Mouse (Mus musculus) MEL (cell line): ENCODE measurements at regions not wholly inside any gene's neighbourhood (a gene's known extent, or its start where the extent isn't known, plus 50 kb on each side); places are given as distances from the start of the nearest gene placed in this dataset.

Experiments
- DNase-seq: peaks from one replicate; pipeline ENCODE4 v3.0.0; 2011; ENCODE audit warnings: low read depth, low spot score
- H3K27ac ChIP-seq: 2 replicates; pipeline ENCODE4 v1.5.1; 2012; ENCODE audit warnings: low read depth, mild to moderate bottlenecking, control low read depth, low read length, moderate library complexity; ENCODE audit not compliant: control insufficient read depth
- H3K27me3 ChIP-seq, 2 experiments: fragments of 150-350 bp in 1 of 2; sonication (generic) in 1 of 2; 2 replicates each; pipeline ENCODE4 v1.6.1; 2012; ENCODE audit warnings: low read length in 2 of 2, mild to moderate bottlenecking in 2 of 2, improper control_type of control experiment in 1 of 2, moderate library complexity in 1 of 2; ENCODE audit not compliant: insufficient read depth in 2 of 2, control insufficient read depth in 1 of 2
- H3K36me3 ChIP-seq, 2 experiments: 2 replicates each; pipeline ENCODE4 v1.6.1; 2012 to 2014; ENCODE audit warnings: low read length in 2 of 2, improper control_type of control experiment in 1 of 2, inconsistent platforms in 1 of 2, mild to moderate bottlenecking in 1 of 2; ENCODE audit not compliant: insufficient read depth in 2 of 2, control insufficient read depth in 1 of 2
- H3K4me1 ChIP-seq, 2 experiments: fragments of 150-350 bp in 1 of 2; sonication (generic) in 1 of 2; 2 replicates each; pipeline ENCODE4 v1.6.1; 2012; ENCODE audit warnings: low read length in 2 of 2, improper control_type of control experiment in 1 of 2, mild to moderate bottlenecking in 1 of 2; ENCODE audit not compliant: insufficient read depth in 2 of 2, control insufficient read depth in 1 of 2
- H3K4me3 ChIP-seq, 2 experiments: fragments of 150-350 bp in 1 of 2; sonication (generic) in 1 of 2; 2 replicates each; pipeline ENCODE4 v1.5.1; 2012; ENCODE audit warnings: low read depth in 2 of 2, low read length in 2 of 2, mild to moderate bottlenecking in 2 of 2, moderate library complexity in 2 of 2, control low read depth in 1 of 2, improper control_type of control experiment in 1 of 2; ENCODE audit not compliant: control insufficient read depth in 1 of 2, insufficient read depth in 1 of 2
- H3K79me2 ChIP-seq: 2 replicates; pipeline ENCODE4 v1.6.1; 2012; ENCODE audit warnings: mild to moderate bottlenecking, low read length, moderate library complexity; ENCODE audit not compliant: control insufficient read depth, poor library complexity, insufficient read depth
- H3K9ac ChIP-seq: 2 replicates; pipeline ENCODE4 v1.6.1; 2012; ENCODE audit warnings: low read depth, mild to moderate bottlenecking, control low read depth, low read length, moderate library complexity; ENCODE audit not compliant: control insufficient read depth, poor library complexity, severe bottlenecking
- H3K9me3 ChIP-seq: fragments of 150-350 bp; sonication (generic); replicated peaks from 2 replicates; pipeline ENCODE4 v1.6.1; 2012; ENCODE audit warnings: mild to moderate bottlenecking, low read length, improper control_type of control experiment, moderate library complexity; ENCODE audit not compliant: insufficient read depth
- BHLHE40 ChIP-seq: IDR thresholded peaks from 2 replicates; pipeline ENCODE4 v1.6.1; 2012; ENCODE audit warnings: low read depth, mild to moderate bottlenecking, inconsistent platforms, low read length, improper control_type of control experiment, borderline replicate concordance
- CHD1 ChIP-seq: IDR thresholded peaks from 2 replicates; pipeline ENCODE4 v1.6.1; 2012; ENCODE audit warnings: low read depth, mild to moderate bottlenecking, inconsistent platforms, low read length, improper control_type of control experiment
- E2F4 ChIP-seq: IDR thresholded peaks from 2 replicates; pipeline ENCODE4 v1.6.1; 2011; ENCODE audit warnings: low read depth, low read length, improper control_type of control experiment, borderline replicate concordance
- EP300 ChIP-seq, 2 experiments: IDR thresholded peaks; 2 replicates each; pipeline ENCODE4 v1.6.1; 2011; ENCODE audit warnings: improper control_type of control experiment in 2 of 2, low read length in 2 of 2, low read depth in 1 of 2, mild to moderate bottlenecking in 1 of 2
- ETS1 ChIP-seq: IDR thresholded peaks from 2 replicates; pipeline ENCODE4 v1.6.1; 2012; ENCODE audit warnings: low read depth, mild to moderate bottlenecking, inconsistent platforms, low read length, improper control_type of control experiment, moderate library complexity
- GATA1 ChIP-seq: IDR thresholded peaks from 2 replicates; pipeline ENCODE4 v1.6.1; 2011; ENCODE audit warnings: low read depth, low read length, improper control_type of control experiment
- MXI1 ChIP-seq: IDR thresholded peaks from 2 replicates; pipeline ENCODE4 v1.6.1; 2011; ENCODE audit warnings: mild to moderate bottlenecking, low read depth, low read length, improper control_type of control experiment
- MYC ChIP-seq: IDR thresholded peaks from 2 replicates; pipeline ENCODE4 v1.6.1; 2011; ENCODE audit warnings: low read depth, mild to moderate bottlenecking, low read length, improper control_type of control experiment, moderate library complexity
- POLR2AphosphoS2 ChIP-seq: IDR thresholded peaks from 2 replicates; pipeline ENCODE4 v1.6.1; 2011; ENCODE audit warnings: low read length, improper control_type of control experiment
- POLR2AphosphoS5 ChIP-seq: IDR thresholded peaks from 2 replicates; pipeline ENCODE4 v1.6.1; 2012; ENCODE audit warnings: low read depth, borderline replicate concordance, mild to moderate bottlenecking, inconsistent platforms, low read length, moderate library complexity, mixed read lengths
- RCOR1 ChIP-seq: IDR thresholded peaks from 2 replicates; pipeline ENCODE4 v1.6.1; 2012; ENCODE audit warnings: low read depth, mild to moderate bottlenecking, inconsistent platforms, low read length, improper control_type of control experiment
- TAL1 ChIP-seq: IDR thresholded peaks from 2 replicates; pipeline ENCODE4 v1.6.1; 2012; ENCODE audit warnings: mild to moderate bottlenecking, inconsistent platforms, low read length, moderate library complexity, mixed read lengths
- TCF12 ChIP-seq: IDR thresholded peaks from 2 replicates; pipeline ENCODE4 v1.6.1; 2014; ENCODE audit warnings: low read depth, mild to moderate bottlenecking, inconsistent platforms, low read length, improper control_type of control experiment, moderate library complexity
- UBTF ChIP-seq: IDR thresholded peaks from 2 replicates; pipeline ENCODE4 v1.6.1; 2012; ENCODE audit warnings: low read depth, mild to moderate bottlenecking, inconsistent platforms, low read length, improper control_type of control experiment, moderate library complexity, borderline replicate concordance; ENCODE audit not compliant: insufficient read depth
- USF2 ChIP-seq, 2 experiments: IDR thresholded peaks; 2 replicates each; pipeline ENCODE4 v1.6.1; 2011 to 2012; ENCODE audit warnings: improper control_type of control experiment in 2 of 2, low read length in 2 of 2, borderline replicate concordance in 1 of 2, inconsistent platforms in 1 of 2, low read depth in 1 of 2, mild to moderate bottlenecking in 1 of 2; ENCODE audit not compliant: insufficient read depth in 1 of 2

DNA sequence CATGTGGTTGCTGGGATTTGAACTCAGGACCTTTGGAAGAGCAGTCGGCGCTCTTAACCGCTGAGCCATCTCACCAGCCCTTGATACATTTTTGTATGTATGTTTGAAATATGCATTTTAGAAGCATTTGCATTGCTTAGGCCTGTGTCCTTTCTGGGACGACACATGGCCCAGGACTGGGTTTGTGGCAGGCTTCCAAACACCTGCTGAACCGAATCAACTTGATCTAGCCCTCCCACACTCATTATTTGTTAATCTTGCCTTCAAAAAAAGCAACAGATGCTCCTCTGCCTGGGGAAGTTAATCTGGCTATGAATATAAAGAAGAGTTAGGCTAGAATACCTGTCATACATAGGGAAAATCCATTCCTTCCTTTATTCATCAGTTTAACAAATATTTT, 123.7 kb upstream of the Tmem164 start:
- no peak for DNase-seq
- no peak overlapping the region for H3K9ac ChIP-seq
- H3K9me3 ChIP-seq = no peaks in the 10 kb centered on the region
- no peaks in the 10 kb centered on the region for H3K79me2 ChIP-seq
- TF ChIP-seq EP300 (IDR thresholded peaks at IDR 0.05; ENCODE audit: low read depth in 1 of 2, low read length in 2 of 2) (peak in 1 of 2 experiments; percentile 31; a peak in 1 of 4 replicates), ETS1 (no peak)
- H3K4me3 ChIP-seq = no peak overlapping the region
- no peak overlapping the region for H3K27ac ChIP-seq
- H3K27me3 ChIP-seq = no peaks in the 10 kb centered on the region
- peaks cover 0 to 19% of the 10 kb centered on the region in 2 experiments; a peak in 2 of 4 replicates for H3K36me3 ChIP-seq
- H3K4me1 ChIP-seq = peaks cover 4 to 13% of the 10 kb centered on the region in 2 experiments

- no peak for DNase-seq
- no peak overlapping the region for H3K27ac ChIP-seq
- TF ChIP-seq RCOR1 = no peak
- TF ChIP-seq CHD1 = no peak
- no peak for TF ChIP-seq UBTF
- no peak for TF ChIP-seq E2F4
- TF ChIP-seq TAL1 = no peak
- TF ChIP-seq ETS1 = no peak
- no peak for TF ChIP-seq MYC
- TF ChIP-seq BHLHE40 = no peak
- no peak for TF ChIP-seq POLR2AphosphoS2
- no peak for TF ChIP-seq USF2 (IDR thresholded peaks at IDR 0.05; ENCODE audit: borderline replicate concordance in 1 of 2, insufficient read depth in 1 of 2, low read depth in 1 of 2, low read length in 2 of 2)
- TF ChIP-seq EP300 (IDR thresholded peaks at IDR 0.05; ENCODE audit: low read depth in 1 of 2, low read length in 2 of 2) = no peak
- TF ChIP-seq, all 39 proteins: peak for 0
- H3K36me3 ChIP-seq = peaks cover 0 to 15% of the 10 kb centered on the region in 2 experiments; a peak in 2 of 4 replicates
- no peaks in the 10 kb centered on the region for H3K9me3 ChIP-seq
- no peak overlapping the region for H3K4me3 ChIP-seq
- H3K9ac ChIP-seq = no peak overlapping the region
- no peaks in the 10 kb centered on the region for H3K79me2 ChIP-seq
- peaks cover 10 to 12% of the 10 kb centered on the region in 2 experiments for H3K4me1 ChIP-seq
- no peaks in the 10 kb centered on the region for H3K27me3 ChIP-seq
Measured at GRCm38 (mm10) chrX:142560209-142560912, 120.8 kb upstream of the Tmem164 start.

- Histone ChIP-seq H3K27me3 (no peaks in the 10 kb centered on the region), H3K4me3 (0 out of 4 replicates have a peak overlapping the region, but pooled peaks of 1 of the 2 experiments have one; percentile 21), H3K36me3 (peaks cover 0 to 17% of the 10 kb centered on the region in 2 experiments; a peak in 2 of 4 replicates), H3K9me3 (no peaks in the 10 kb centered on the region), H3K79me2 (no peaks in the 10 kb centered on the region), H3K4me1 (peaks cover 10 to 14% of the 10 kb centered on the region in 2 experiments), H3K9ac (no peak overlapping the region), H3K27ac (no peak overlapping the region)
- peak; percentile 52 for DNase-seq
- TF ChIP-seq GATA1 = 0 out of 2 replicates have a peak, but pooled peaks have one; percentile 38
- peak; percentile 77 for TF ChIP-seq TCF12
- TF ChIP-seq MXI1 = no peak
- TF ChIP-seq POLR2AphosphoS5 = no peak
- peak; percentile 41 to 64; a peak in 3 of 4 replicates for TF ChIP-seq EP300 (IDR thresholded peaks at IDR 0.05; ENCODE audit: low read depth in 1 of 2, low read length in 2 of 2)
Measured at GRCm38 (mm10) chrX:142561788-142562187, 119.4 kb upstream of the Tmem164 start.
